In genomic region chr2:124895002-124895401, GRCm38 (mm10) we compare ENCODE assay signal across 26 mouse cellular contexts.
"Had no signal": no experiment of that assay in that cellular context is flagged by ENCODE, and none has a peak within 500 bp of the region (broad histone marks: within the 10 kb centered on the region; RNA-seq: fewer than 3 reads in every experiment).

No protein-coding gene starts in this region.

- H3K36me3 ChIP-seq: heart, embryonic 13.5 days; heart, embryonic 15.5 days; hindbrain, embryonic 13.5 days; hindbrain, embryonic 15.5 days; kidney, embryonic 15.5 days; limb, embryonic 13.5 days; limb, embryonic 15.5 days; liver, embryonic 13.5 days; liver, embryonic 15.5 days had no signal

- H3K4me2 ChIP-seq: heart, embryonic 11.5 days; heart, embryonic 13.5 days; heart, embryonic 15.5 days; hindbrain, embryonic 13.5 days; hindbrain, embryonic 15.5 days; kidney, embryonic 15.5 days; limb, embryonic 13.5 days; limb, embryonic 15.5 days; liver, embryonic 11.5 days; liver, embryonic 13.5 days; liver, embryonic 15.5 days had no signal

- H3K27me3 ChIP-seq: heart, embryonic 13.5 days; heart, embryonic 15.5 days; hindbrain, embryonic 13.5 days; hindbrain, embryonic 15.5 days; kidney, embryonic 15.5 days; limb, embryonic 13.5 days; limb, embryonic 15.5 days; liver, embryonic 13.5 days; liver, embryonic 15.5 days had no signal

- H3K4me3 ChIP-seq: heart, embryonic 13.5 days; heart, embryonic 15.5 days; hindbrain, embryonic 13.5 days; hindbrain, embryonic 15.5 days; kidney, embryonic 15.5 days; limb, embryonic 13.5 days; limb, embryonic 15.5 days; liver, embryonic 13.5 days; liver, embryonic 15.5 days had no signal

- H3K4me1 ChIP-seq: heart, embryonic 13.5 days; heart, embryonic 15.5 days; hindbrain, embryonic 13.5 days; hindbrain, embryonic 15.5 days; kidney, embryonic 15.5 days; limb, embryonic 13.5 days; limb, embryonic 15.5 days; liver, embryonic 13.5 days; liver, embryonic 15.5 days had no signal

- DNase-seq: gastrocnemius, postnatal 25 days; heart, adult 18-20 months; heart, postnatal 14 days; heart, postnatal 36 days; kidney, adult 11 months; kidney, adult 2 months; kidney, adult 9 months; kidney, postnatal 14 days; kidney, postnatal 36 days; layer of hippocampus, adult 9-11 months; layer of hippocampus, postnatal 36 days; left cerebral cortex, postnatal 4 days; liver, embryonic 13.5 days had no signal

- H3K9me3 ChIP-seq: heart, embryonic 13.5 days; heart, embryonic 15.5 days; hindbrain, embryonic 13.5 days; hindbrain, embryonic 15.5 days; kidney, embryonic 15.5 days; limb, embryonic 13.5 days; limb, embryonic 15.5 days; liver, embryonic 13.5 days; liver, embryonic 15.5 days had no signal

- H3K27ac ChIP-seq: heart, embryonic 13.5 days; heart, embryonic 15.5 days; hindbrain, embryonic 13.5 days; hindbrain, embryonic 15.5 days; hindbrain, postnatal 0 days; kidney, embryonic 15.5 days; kidney, postnatal 0 days; limb, embryonic 13.5 days; limb, embryonic 15.5 days; liver, embryonic 13.5 days; liver, embryonic 15.5 days had no signal

- H3K9ac ChIP-seq: heart, embryonic 13.5 days; heart, embryonic 15.5 days; hindbrain, embryonic 13.5 days; hindbrain, embryonic 15.5 days; kidney, embryonic 15.5 days; limb, embryonic 13.5 days; limb, embryonic 15.5 days; liver, embryonic 13.5 days; liver, embryonic 15.5 days had no signal

- ATAC-seq: hindbrain, postnatal 0 days; intestine, embryonic 16.5 days had no signal
